Mouse (Mus musculus): ENCODE measurements around the gene Hist2h3c1. TPM values are rescaled to one million over a fixed set of nuclear protein-coding genes. Genes with fewer than 3 reads are reported as not detected.
"Not testable (repeated sequence)": the region's sequence is repeated elsewhere in the genome, so short reads cannot be mapped to it uniquely, and the experiment has no call there.

Hist2h3c1 gene
- total and polyA plus RNA-seq, 3 experiments = not detected

DNA sequence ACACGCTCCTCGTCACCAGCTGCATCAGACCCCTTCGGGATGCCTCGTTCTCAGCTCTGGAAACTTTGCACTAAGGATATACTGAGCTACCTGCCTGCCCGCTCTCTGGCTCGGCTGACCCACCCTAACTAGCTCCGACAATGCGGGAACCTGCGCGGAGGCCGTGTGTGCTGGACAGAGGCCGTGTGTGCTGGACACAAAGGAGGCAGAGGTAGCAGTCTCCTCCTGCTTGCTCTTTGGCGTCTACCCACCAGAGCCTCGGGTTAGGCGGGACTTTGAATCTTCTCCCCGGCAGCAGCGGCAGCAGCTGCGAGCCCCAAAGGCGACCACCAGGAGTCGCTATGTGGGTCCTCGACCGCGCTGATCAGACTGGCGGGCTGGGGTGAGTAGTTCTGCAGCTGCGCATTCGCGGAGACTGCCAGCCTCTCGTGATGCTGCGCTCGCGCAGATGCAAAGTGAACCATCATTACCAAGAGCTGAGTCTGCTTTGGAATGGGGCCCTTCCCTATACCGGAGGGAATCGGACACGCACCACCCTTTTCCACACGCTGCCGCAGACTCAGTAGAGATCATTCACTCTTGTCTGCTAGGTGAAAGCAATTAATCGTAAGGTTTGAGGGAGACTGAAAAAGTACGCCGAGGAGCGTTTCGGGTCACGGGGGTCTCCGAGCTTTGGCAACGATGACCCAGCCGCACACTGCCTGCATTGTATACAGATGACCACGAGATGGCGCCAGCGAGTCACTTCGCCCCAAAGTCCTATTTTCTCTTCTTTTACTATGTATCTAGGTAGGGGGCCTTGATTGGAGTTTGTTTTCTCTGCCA lies 31.5 kb downstream of the Hist2h3c1 start:
- Histone ChIP-seq H3K27me3 (ENCODE audit: control insufficient read depth, insufficient read depth, low read length) (no peaks in the 10 kb centered on the region; the same call in none of the 2 replicates), H3K79me2 (replicated peaks; ENCODE audit: control insufficient read depth, insufficient read depth, low read length) (no peaks in the 10 kb centered on the region), H3K4me3 (peak overlapping the region; percentile 61), H3K27ac (peak overlapping the region; percentile 62), H3K36me3 (ENCODE audit: control insufficient read depth, insufficient read depth, low read length) (no peaks in the 10 kb centered on the region), H3K4me1 (ENCODE audit: control insufficient read depth, insufficient read depth, low read length) (peaks cover 5% of the 10 kb centered on the region), H3K9ac (ENCODE audit: low read depth, low read length) (peak overlapping the region; percentile 75)
- 2% methylated on average over 49 of the region's 49 CpGs for WGBS
- peak; percentile 67 for TF ChIP-seq EP300 (IDR thresholded peaks at IDR 0.05; ENCODE audit: insufficient read depth, low read depth, low read length)
- peak; percentile 61 for TF ChIP-seq POLR2A (IDR thresholded peaks at IDR 0.05; ENCODE audit: insufficient read depth, low read depth, low read length)
- peak; percentile 65 for TF ChIP-seq CTCF (IDR thresholded peaks at IDR 0.05)
- intact Hi-C loops (cut with DNase I) = loop anchor here (5.0 kb wide), 1 partner anchor 164 kb away; no protein-coding TSS in a partner anchor
- peak; percentile 90 to 92 for DNase-seq

DNA sequence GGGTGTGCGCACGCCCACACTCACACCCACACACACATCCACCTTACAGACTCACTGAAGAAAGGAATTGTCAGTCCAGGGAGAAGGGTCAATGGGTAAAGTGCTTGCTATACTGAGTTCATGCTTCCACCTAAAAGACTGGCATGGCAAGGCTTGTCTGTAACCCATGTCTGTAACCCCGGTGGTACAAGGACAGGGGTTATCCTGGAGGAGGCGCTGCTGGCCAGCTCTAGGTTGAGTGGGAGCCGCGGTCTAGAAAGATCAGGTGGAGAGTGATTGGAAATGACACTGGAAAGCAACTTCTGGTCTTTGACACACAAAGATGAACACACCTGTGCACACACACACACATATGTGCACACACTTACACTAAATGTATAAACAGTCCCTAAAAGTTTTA lies 34.2 kb downstream of the Hist2h3c1 start:
- no peak for DNase-seq
- peaks cover 5% of the 10 kb centered on the region for H3K27me3 ChIP-seq (ENCODE audit: control insufficient read depth, insufficient read depth, low read length)
- H3K79me2 ChIP-seq (replicated peaks; ENCODE audit: control insufficient read depth, insufficient read depth, low read length) = no peaks in the 10 kb centered on the region
- intact Hi-C loops (cut with DNase I) = loop anchor here (5.0 kb wide), 1 partner anchor 222 kb away; no protein-coding TSS in a partner anchor
- H3K9ac ChIP-seq (ENCODE audit: low read depth, low read length) = no peak overlapping the region
- peaks cover 5% of the 10 kb centered on the region for H3K4me1 ChIP-seq (ENCODE audit: control insufficient read depth, insufficient read depth, low read length)
- no peak overlapping the region for H3K27ac ChIP-seq
- H3K4me3 ChIP-seq = no peak overlapping the region
- TF ChIP-seq CTCF (IDR thresholded peaks at IDR 0.05) = no peak
- no peak for TF ChIP-seq POLR2A (IDR thresholded peaks at IDR 0.05; ENCODE audit: insufficient read depth, low read depth, low read length)
- TF ChIP-seq EP300 (IDR thresholded peaks at IDR 0.05; ENCODE audit: insufficient read depth, low read depth, low read length) = no peak
- WGBS = 61% methylated on average over 6 of the region's 6 CpGs
- H3K36me3 ChIP-seq (ENCODE audit: control insufficient read depth, insufficient read depth, low read length) = no peaks in the 10 kb centered on the region

DNA sequence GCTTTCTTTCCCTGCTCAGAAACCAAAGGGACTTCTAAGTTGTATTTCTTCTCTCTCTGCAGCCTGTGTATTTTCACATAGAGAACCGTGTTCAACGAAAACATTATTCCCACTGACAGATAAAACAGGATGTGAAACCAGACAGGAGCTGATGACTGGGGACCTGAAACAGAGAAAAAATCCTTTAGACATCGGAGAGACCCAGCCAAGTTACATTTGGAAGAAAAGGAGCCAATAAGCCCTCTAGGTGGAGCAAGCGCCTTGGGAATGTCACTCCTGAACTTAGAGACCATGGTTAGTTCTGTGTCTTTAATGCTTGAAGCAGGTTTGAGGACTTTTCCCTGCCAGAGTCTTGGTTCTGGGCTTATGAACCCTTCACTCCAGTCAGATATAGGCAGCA lies 38.0 kb downstream of the Hist2h3c1 start:
- Histone ChIP-seq H3K36me3 (ENCODE audit: control insufficient read depth, insufficient read depth, low read length) (no peaks in the 10 kb centered on the region), H3K79me2 (replicated peaks; ENCODE audit: control insufficient read depth, insufficient read depth, low read length) (no peaks in the 10 kb centered on the region), H3K4me1 (ENCODE audit: control insufficient read depth, insufficient read depth, low read length) (no peaks in the 10 kb centered on the region), H3K27ac (no peak overlapping the region), H3K27me3 (ENCODE audit: control insufficient read depth, insufficient read depth, low read length) (peaks cover 5% of the 10 kb centered on the region), H3K4me3 (no peak overlapping the region), H3K9ac (ENCODE audit: low read depth, low read length) (no peak overlapping the region)
- intact Hi-C loops (cut with DNase I) = loop anchor here (5.0 kb wide), 1 partner anchor 218 kb away; no protein-coding TSS in a partner anchor
- no peak for TF ChIP-seq EP300 (IDR thresholded peaks at IDR 0.05; ENCODE audit: insufficient read depth, low read depth, low read length)
- peak; percentile 57 for TF ChIP-seq CTCF (IDR thresholded peaks at IDR 0.05)
- 12% methylated on average over 4 of the region's 4 CpGs for WGBS
- no peak for DNase-seq

DNA sequence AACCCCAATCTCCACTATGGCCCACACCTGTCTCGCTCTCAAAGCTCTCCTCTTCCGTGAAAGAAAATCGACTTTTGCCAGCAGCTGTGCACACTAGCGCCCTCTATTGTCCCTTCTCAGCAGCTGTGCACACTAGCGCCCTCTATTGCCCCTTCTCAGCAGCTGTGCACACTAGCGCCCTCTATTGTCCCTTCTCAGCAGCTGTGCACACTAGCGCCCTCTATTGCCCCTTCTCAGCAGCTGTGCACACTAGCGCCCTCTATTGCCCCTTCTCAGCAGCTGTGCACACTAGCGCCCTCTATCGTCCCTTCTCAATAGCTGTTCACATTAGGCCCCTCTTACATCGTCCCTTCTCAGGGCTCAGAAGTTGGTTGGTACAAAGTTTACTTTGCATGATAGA lies 40.8 kb downstream of the Hist2h3c1 start:
- DNase-seq; H3K27me3 ChIP-seq (ENCODE audit: control insufficient read depth, insufficient read depth, low read length); H3K4me3 ChIP-seq; H3K4me1 ChIP-seq (ENCODE audit: control insufficient read depth, insufficient read depth, low read length); intact Hi-C loops (cut with DNase I); H3K79me2 ChIP-seq (replicated peaks; ENCODE audit: control insufficient read depth, insufficient read depth, low read length); H3K9ac ChIP-seq (ENCODE audit: low read depth, low read length); H3K36me3 ChIP-seq (ENCODE audit: control insufficient read depth, insufficient read depth, low read length); H3K27ac ChIP-seq: not testable (repeated sequence)
- WGBS = 89% methylated on average over 11 of the region's 11 CpGs
- TF ChIP-seq CTCF (IDR thresholded peaks at IDR 0.05) = peak; percentile 71

DNA sequence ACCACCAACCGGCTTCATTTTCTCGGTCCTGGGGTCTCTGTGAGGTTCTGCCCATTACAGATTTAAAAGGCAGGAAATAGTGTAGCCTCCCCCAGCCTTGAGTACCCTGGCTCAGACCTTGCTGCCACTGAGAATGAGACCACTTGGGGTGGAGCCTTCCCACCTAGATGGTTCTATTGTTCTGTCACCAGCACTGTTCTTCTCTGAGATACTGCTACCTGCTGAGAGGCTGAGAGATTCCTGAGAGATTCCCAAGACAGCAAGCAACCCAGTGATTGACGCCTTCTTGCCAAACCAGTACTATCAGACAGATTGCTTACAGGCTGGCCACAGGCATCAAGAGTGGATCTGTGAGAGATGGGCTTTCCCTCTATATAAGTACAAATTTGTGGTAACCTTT lies 42.7 kb downstream of the Hist2h3c1 start:
- Histone ChIP-seq H3K27me3 (ENCODE audit: control insufficient read depth, insufficient read depth, low read length) (no peaks in the 10 kb centered on the region; the same call in 1 of the 2 replicates), H3K36me3 (ENCODE audit: control insufficient read depth, insufficient read depth, low read length) (no peaks in the 10 kb centered on the region), H3K4me1 (ENCODE audit: control insufficient read depth, insufficient read depth, low read length) (no peaks in the 10 kb centered on the region), H3K27ac (no peak overlapping the region), H3K79me2 (replicated peaks; ENCODE audit: control insufficient read depth, insufficient read depth, low read length) (no peaks in the 10 kb centered on the region), H3K4me3 (no peak overlapping the region), H3K9ac (ENCODE audit: low read depth, low read length) (no peak overlapping the region)
- no peak for DNase-seq
- TF ChIP-seq CTCF (IDR thresholded peaks at IDR 0.05) (no peak), POLR2A (IDR thresholded peaks at IDR 0.05; ENCODE audit: insufficient read depth, low read depth, low read length) (no peak), EP300 (IDR thresholded peaks at IDR 0.05; ENCODE audit: insufficient read depth, low read depth, low read length) (no peak)
- intact Hi-C loops (cut with DNase I) = no loop called here
- 68% methylated on average over 3 of the region's 3 CpGs for WGBS

DNA sequence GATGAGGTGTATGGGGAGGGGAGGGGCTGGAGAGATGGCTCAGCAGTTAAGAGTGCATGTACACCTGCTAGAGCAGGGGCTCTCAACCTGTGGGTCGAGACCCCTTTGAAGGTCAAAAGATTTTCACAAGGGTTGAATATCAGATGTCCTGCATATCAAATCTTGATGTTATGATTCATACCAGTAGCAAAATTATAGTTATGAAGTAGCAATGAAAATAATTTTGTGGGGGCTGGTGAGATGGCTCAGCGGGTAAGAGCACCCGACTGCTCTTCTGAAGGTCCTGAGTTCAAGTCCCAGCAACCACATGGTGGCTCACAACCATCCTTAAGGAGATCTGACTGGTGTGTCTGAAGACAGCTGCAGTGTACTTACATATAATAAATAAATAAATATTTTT lies 44.2 kb downstream of the Hist2h3c1 start:
- H3K9ac ChIP-seq (ENCODE audit: low read depth, low read length); intact Hi-C loops (cut with DNase I); H3K36me3 ChIP-seq (ENCODE audit: control insufficient read depth, insufficient read depth, low read length); H3K27me3 ChIP-seq (ENCODE audit: control insufficient read depth, insufficient read depth, low read length); H3K79me2 ChIP-seq (replicated peaks; ENCODE audit: control insufficient read depth, insufficient read depth, low read length); H3K4me1 ChIP-seq (ENCODE audit: control insufficient read depth, insufficient read depth, low read length); DNase-seq; H3K27ac ChIP-seq; H3K4me3 ChIP-seq: not testable (repeated sequence)
- 90% methylated on average over 3 of the region's 3 CpGs for WGBS
